Mouse (Mus musculus) spleen, postnatal 4 days (tissue): ENCODE measurements around the gene E4f1.
A peak's percentile ranks its signal among the peaks of the same experiment; 100 is the strongest.

ENCODE experiments used
- DNase-seq, 2 experiments: peaks; one replicate each; pipeline ENCODE4 v3.0.0; 2022; ENCODE audit warnings: low spot score in 2 of 2

Gene E4f1

DNA sequence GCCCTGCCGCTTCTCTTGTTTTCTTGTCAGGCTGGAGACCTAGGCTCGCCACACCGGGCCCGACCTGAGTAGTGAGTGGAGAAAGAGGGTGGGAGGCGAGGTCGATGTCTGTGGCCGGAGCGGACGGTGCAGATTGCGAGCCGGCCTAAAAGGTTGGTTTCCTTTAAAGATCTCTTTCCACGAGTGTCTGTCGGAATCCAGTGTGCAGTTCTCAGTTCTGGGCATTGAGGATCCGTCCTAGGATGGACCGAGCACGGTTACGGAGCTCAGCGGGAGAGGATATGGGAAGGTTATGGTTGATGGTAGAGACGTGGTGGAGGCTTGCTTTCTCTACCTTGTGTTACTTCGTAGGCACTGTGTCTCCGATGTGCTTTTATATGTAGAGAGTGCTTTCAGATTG is 55.1 kb downstream of the E4f1 start:
- no peak for DNase-seq

DNA sequence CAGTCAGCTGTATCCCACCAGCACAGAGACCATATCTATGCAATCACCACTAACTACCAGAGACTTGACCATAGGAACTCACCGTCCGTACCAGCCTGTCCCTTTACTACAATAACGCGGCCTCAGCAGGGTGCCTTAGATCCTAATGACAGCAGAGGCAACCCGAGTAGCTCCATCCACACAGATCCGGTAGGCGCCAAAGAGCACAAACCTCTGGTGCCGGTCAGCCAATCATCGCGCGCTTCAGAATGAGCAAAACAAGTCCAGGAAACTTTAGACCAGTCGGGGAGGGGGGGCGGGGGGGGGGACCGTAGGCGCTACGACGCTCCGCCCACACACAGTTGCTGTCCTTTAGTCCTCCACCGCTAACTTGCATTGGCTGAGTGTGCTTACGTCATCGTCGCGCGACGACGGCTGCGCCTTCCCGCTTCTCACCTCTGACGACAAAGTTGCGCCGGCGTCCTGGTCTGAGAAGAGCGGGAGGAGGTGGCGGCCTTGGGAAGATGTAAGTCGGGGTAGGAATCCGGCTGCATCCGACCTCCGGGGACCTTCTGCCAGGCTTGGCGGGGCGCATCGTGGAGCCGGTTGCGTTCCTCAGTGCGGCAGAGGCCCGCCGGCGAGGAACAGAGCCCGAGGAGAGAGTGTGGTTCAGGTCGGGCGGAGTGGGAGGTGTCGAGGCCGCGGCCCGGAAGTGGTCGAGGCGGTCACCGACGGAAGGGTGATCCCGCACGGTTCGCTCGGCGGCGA is 55.7 kb downstream of the E4f1 start, which contains the start of gene Rnps1:
Gene Rnps1, plus strand, starts transcription at position 336 of the 747 bp plus-strand sequence.
- peak; percentile 91 to 95 for DNase-seq

DNA sequence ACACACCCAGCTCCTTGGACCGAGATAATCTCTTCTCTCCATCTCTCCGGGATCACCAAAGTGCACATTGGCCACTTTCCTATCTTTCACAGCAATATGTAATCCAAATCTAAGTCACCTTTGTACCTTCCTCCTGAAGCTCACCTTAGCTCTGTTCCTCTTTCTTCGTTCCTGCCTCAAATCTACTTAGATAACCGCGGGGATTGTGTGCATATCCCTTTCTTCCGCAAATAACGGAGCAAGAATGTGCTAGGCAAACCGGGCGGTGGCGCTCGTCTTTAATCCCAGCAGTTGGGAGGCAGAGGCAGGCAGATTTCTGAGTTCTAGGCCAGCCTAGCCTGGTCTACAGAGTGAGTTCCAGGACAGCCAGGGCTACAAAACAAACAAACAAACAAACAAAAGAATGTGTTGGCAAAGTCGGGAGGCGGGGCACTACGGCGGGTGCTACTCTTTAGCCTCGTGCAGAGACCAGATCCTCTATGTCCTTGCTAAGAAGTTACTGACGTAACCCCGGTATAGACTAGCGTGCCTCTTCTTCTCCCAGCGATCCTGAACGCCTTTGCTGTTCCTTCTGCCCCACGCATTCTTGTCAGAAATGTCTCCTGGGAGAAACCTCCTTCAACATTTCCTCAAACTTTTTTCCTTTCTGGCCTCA is 56.4 kb downstream of the E4f1 start:
- DNase-seq, result peak; percentile 63 to 74

DNA sequence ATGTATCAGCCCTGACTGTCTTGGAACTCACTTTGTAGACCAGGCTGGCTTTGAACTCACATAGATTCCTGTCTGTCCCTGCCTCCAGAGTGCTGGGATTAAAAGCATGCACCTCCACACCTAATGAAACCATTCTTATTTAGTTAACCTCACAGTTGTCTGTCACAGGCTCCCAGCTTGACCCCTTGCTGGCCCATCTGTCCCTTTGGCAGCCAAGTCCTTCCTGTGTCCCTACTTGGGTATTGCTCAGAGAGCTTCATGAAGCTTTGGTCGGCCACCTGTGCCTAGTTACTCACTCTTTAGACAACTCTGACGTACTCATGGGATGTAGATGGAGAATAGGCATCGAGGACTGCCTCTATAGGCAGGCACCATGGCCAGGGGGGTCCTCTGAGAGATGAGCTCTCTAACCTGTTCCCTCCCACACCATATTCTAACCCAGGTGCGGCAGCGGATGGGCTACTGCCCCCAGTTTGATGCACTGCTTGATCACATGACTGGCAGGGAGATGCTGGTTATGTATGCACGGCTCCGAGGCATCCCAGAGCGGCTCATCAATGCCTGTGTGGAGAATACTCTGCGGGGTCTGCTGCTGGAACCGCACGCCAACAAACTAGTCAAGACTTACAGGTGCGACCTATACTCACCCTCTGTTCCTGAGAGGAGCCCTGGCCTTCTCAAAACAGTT is 62.9 kb downstream of the E4f1 start:
- DNase-seq, result no peak

DNA sequence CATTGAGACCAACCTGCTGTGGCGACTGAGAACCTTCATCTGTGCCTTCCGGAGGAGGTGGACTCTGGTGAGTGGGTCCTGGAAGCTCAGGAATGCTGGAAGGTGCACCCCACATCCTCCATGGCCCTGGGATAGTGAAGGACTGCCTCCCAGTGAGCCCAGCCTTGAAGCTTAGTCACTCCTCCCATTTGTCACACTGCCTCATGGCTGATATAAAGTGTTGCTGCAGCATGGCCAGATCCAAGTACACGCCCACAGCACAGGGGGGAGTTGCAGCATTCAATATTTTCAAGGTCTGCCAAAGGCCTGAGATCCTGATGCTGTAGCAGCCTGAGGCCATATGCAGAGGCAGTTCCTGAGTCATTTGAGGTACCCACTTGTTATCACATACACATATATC is 67.7 kb downstream of the E4f1 start:
- DNase-seq, result no peak

DNA sequence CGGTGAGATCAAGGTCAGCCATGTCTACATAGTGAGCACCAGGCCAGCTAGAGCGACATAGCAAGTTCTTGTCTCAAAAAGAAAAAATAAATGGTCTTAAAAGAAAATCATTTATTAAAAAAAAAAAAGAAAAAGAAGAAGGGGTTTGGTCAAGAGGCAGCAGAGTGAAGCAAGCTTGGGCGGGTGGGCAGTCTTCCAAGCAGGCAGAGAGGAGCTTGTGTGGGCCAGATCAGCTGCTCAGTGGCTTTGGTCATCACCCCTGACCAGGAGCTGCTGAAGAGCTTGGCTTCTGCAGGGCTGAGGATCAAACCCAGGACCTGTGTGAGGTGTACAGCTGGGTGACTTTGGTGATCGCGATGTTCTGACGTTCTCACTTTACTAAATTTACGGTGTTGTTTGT is 75.7 kb downstream of the E4f1 start:
- DNase-seq, result no peak
